Mouse (Mus musculus) lung, adult 10 weeks (tissue): ENCODE data around the gene Ptgis. TPM values are rescaled to one million over a fixed set of nuclear protein-coding genes. Genes with fewer than 3 reads are reported as not detected.

Experiments used
- polyA plus RNA-seq: library from polyadenylated mRNA; stranded (reverse); fragments of 350-450 nt; fragmentation: Illumina TruSeq; extraction: RNeasy Lipid Tissue Mini Kit (QIAGEN cat#74804); gene quantifications from one replicate; pipeline ENCODE4 v1.2.3, GENCODE M21; 2014; ENCODE audit warnings: low read depth, low replicate concordance; ENCODE audit not compliant: insufficient read depth

The Ptgis gene
- polyA plus RNA-seq, result 62.6 TPM

GRCm38 (mm10) chr2:167240008-167240964, at the start of gene Ptgis:
Gene Ptgis (minus strand): TSS chr2:167240604.

GRCm38 (mm10) chr2:167190076-167190399, 50.4 kb downstream of the Ptgis start, which contains the start of gene Kcnb1:
Gene Kcnb1 (minus strand): TSS chr2:167190155.

Other genes starting within 250 kb of the Ptgis start
- gene Stau1, start 244.3 kb downstream of the Ptgis start, polyA plus RNA-seq, result 23.8 TPM
- gene Ddx27, start 225.4 kb downstream of the Ptgis start, polyA plus RNA-seq, result 14.2 TPM
- gene Znfx1, start 177.6 kb downstream of the Ptgis start, polyA plus RNA-seq, result 18.0 TPM
- gene Kcnb1, start 50.4 kb downstream of the Ptgis start, polyA plus RNA-seq, result 2.6 TPM
- gene B4galt5, start 108.6 kb upstream of the Ptgis start, polyA plus RNA-seq, result 9.6 TPM
- gene Slc9a8, start 181.1 kb upstream of the Ptgis start, polyA plus RNA-seq, result 9.5 TPM